Mouse (Mus musculus) MN1 (cell line): ENCODE measurements around the gene Slc25a28.

Experiments used
- DNase-seq: peaks from one replicate; pipeline ENCODE4 v3.0.0-alpha.2; 2016; ENCODE audit warnings: low spot score

Gene Slc25a28

DNA sequence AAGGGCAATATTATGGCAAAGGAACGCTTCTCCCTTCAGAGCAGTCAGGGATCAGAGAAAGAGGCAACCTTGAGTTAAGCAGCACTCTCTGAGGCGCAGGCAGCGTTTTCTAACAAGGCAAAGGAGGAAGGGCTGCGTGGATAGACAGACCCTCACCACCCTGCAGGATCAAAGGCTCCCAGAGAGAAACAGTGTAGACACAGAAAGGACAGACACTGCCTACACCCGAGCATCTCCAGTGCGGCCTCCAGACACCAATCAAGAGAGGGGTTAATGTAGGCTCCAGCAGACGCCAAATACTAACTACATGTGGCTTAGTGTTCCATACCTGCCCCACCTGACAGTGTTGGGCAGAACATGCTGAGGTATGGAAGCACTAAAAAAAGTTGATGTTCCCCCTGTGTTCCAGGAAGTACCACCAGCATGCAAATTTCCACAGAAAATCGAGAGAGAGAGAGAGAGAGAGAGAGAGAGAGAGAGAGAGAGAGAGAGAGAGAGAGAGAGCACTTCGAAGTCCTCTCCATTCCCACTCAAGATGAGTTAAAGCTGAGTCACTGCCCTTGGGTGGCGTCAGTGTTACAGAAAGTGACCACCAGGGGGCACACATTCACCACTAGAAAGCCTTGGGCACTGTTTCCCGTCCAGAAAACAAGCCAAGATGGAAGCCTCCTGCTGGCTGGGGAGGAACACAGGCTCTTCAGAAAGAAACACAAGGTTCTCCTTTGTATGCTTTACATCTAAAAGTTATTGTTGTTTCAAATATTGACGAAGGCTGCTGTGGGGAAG lies 44.0 kb downstream of the Slc25a28 start:
- peak; percentile 86 for DNase-seq

DNA sequence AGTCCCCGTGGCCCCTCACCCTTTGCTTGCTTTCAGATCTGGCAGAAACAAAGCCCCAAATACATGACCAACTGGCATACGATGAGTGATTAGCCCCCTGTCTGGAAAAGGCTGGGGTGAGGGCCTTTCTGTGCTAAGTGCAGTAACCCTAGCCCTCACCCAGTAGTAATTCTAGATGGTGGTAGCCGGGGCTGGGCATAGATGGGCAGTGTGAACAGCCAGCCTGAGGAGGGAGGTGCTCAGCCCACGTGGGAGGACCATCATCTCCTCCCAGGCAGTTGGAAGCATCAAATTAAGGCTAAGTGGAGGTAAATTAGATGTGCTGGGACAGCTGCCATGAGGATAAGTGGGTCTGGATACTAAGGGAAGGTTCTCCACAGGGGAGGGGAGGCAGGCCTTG lies 45.6 kb downstream of the Slc25a28 start:
- peak; percentile 54 for DNase-seq

GRCm38 (mm10) chr19:43627345-43627744 lies 47.3 kb downstream of the Slc25a28 start:
- no peak for DNase-seq

DNA sequence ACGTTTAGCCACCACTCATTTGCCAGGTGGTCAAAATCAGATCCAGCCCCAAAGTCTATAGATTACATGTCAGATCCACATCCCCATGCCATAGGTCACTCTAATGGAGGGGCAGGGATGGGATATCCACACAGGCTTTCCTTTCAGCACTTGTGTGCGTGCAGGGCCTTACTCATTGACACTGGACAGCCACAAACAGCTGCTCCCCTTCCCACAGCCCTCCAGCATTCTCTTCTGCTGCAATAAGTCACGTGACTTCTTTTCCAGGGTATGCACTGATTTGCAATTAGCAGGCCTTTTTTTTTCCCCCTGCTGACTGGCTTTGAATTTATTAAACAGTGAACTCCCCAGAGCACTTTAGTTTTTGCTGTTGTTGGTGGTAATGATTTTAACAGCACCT lies 48.5 kb downstream of the Slc25a28 start:
- DNase-seq: no peak

- peak; percentile 50 for DNase-seq
These were observed 50.8 kb downstream of the Slc25a28 start for GRCm38 (mm10) chr19:43623913-43624312.

DNA sequence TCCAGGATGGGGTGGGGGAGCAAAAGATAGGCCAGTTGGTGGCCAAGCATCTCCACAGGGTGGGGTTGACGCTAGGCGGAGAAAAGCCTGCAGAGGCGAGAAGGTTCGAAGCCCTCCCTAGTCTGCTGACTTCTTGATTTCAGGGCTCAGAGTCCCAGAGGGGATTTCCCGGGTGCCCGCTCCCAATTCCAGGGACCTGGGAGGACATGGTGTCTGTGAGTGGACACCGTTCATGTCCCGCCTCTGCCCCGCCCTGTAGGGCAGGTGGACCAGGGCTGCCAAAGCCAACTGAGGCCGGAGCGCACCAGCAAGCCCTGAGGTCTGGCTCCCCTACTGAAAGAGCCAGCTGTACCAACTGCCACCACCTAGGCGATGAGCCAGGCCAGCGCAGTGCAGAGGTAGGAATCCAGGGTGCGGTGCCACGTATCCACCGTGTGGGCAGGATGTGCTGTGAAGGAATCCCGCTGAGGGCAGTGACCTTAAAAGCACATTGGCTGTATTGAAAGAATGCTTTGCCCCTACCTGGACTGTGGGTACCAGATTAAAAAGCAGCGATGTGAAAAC lies 54.7 kb downstream of the Slc25a28 start:
- DNase-seq: no peak

- DNase-seq: no peak
These were observed 56.1 kb downstream of the Slc25a28 start for GRCm38 (mm10) chr19:43618505-43619030.

DNA sequence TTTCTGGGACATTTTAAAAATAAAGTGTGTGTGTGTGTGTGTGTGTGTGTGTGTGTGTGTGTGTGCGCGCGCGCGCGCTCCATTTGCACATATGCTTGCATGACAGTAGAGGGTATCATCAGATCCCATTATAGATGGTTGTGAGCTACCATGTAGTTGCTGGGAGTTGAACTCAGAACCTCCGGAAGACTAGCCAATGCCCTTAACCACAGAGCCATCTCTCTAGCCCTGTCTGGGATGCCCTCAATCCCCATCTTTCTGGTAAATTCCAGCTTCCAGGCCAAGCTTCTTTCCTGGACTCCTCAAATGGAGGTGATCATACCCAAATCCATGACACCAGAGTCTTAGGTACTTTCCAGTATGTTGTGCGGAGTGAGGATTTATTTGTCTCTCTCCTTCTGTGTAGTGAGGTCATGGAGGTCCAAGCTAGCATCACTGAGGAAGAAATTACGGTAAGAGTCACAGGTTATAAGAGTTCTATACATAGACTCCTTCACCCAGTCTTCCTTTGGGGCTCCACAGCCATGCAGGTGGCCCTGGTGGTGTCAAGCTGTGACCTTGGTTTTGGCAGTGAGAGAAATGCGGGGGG lies 56.8 kb downstream of the Slc25a28 start:
- DNase-seq: no peak

DNA sequence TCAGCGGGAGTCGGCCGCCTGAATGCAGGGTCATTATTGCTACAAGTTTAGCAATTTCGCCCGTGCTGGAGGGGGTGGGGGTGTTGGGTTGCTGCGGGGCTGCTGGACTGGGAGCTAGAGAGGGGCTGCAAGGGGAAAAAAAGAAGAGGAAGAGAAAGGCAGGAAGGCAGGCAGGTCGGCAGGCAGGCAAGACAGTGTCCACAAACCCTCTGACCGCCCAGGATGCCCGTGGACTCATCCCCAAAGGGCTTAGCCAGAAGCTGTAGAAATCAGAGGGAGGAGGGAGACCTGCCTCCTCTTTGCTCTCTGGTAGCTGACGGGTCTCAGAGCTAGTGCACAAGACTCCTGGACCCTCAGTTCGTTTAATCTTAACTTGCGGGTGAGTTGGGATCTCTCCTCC lies 57.8 kb downstream of the Slc25a28 start:
- DNase-seq: no peak

DNA sequence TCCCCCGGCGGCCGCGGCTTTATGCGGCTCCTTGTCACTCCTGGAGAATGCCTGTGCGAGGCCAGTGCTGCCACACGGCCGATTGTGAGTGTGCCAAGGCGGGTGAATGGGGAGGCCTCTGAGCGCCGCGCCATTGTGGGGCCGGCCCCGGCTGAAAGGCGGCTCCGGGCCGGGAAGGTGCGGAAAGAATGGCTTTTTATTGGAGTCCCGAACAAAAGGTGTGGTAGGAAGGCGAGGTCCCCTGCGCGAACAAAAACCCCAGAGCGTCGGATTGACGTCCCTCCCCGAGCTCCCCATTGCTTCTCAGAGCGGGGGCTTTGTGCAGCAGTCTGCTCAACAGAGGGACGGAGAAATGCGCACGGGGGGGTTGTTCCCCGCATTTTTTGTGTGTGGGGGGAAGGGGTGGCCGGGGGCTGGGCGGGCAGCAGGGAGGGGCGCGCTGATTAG lies 58.2 kb downstream of the Slc25a28 start:
- DNase-seq: no peak

DNA sequence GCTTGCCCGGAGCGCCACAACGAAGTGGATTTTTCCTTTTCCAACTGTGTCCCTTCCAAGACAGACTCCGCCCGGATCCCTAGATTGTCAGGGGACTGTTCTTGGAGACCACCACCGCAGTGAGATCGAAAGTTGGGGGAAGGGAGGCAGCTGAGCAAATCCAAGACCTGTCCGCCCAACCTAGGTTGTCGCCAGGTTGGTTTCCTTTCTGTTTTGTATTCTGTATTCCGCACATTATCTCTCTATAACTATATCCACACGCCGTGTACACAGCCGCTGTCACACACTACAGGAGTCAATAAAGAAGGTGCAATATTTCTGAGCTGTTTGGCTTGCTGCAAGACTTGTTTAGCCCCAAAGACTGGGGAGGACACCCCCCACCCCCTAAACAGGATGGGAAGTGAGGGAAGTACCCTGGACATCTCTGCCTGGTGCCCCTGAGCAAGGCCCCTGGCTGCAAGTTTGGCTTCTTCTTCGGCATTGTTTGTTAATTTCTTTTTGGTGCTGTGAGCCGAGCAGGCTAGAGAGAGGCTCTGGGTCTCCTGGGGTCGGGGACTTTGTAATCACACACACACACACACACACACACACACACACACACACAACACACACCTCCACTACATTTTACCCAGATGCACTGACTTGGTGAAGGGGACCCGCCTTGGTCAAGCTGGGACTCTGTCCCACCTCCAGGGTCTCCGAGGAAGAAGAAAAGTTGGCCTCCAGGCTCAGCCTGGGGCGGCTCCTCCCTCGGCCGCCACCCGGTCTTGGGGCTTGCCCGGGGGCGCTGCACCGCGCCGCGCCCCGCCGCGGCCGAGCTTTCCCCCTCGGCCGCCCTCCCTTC lies 58.9 kb downstream of the Slc25a28 start:
- DNase-seq: no peak

- DNase-seq: no peak
These were observed 59.6 kb downstream of the Slc25a28 start for GRCm38 (mm10) chr19:43615074-43615445.

DNA sequence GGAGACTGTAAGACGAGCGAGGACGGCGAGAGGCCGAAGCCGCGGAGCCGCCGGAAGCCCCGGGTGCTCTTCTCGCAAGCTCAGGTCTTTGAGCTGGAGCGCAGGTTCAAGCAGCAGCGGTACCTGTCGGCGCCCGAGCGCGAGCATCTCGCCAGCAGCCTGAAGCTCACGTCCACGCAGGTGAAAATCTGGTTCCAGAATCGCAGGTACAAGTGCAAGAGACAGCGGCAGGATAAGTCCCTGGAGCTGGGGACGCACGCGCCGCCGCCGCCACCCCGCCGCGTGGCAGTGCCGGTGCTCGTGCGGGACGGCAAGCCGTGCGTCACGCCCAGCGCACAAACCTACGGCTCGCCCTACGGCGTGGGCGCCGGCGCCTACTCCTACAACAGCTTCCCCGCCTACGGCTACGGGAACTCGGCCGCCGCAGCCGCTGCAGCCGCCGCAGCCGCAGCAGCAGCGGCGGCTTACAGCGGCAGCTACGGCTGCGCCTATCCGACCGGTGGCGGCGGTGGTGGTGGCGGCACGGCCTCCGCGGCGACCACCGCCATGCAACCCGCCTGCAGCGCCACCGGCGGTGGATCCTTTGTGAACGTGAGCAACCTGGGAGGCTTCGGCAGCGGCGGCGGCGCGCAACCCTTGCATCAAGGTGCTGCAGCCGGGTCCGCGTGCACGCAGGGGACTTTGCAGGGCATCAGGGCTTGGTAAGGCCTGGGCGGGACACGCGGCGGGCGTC lies 60.2 kb downstream of the Slc25a28 start:
- DNase-seq: no peak
